Mouse (Mus musculus) kidney, adult 2 months (tissue): ENCODE results near the gene Scrn1.

Experiments used
- CTCF ChIP-seq: fragments of 200-500 bp; conservative IDR thresholded peaks from 2 replicates; pipeline ENCODE4 v1.5.1; 2011; ENCODE audit warnings: low read depth, mild to moderate bottlenecking, control low read depth, low read length, moderate library complexity, mixed read lengths; ENCODE audit not compliant: insufficient read depth, insufficient read length
- POLR2A ChIP-seq: fragments of 200-500 bp; IDR thresholded peaks from one replicate; pipeline ENCODE4 v1.6.1; 2011; ENCODE audit warnings: low read depth, low read length, control low read depth

DNA sequence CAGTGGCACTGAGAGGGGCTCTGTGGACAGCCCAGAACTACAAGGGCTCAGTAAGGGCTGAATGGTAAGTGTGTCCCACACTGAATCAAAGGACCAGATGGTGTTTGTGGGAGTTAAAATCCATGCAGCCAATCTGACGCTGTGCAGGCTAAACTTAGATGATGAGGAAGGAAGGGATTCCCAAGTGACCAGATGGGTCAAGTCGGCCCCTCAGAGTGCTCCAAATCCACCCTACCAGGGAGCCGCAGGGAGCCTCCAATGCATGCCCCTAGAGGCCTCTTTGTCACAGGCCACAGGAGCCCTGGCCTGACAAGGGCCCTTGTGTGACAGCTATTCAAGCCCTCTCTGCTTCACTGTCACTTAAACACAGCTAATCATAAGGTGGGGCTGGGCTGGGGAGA is 27.5 kb downstream of the Scrn1 start:
- TF ChIP-seq CTCF (no peak), POLR2A (no peak)
